Mouse (Mus musculus): ENCODE measurements around the gene Dnajc27. TPM values are rescaled to one million over a fixed set of nuclear protein-coding genes. Genes with fewer than 3 reads are reported as not detected.

Dnajc27 gene
- total and polyA plus RNA-seq, 3 experiments: 3.4 to 6.4 (median 3.5) TPM

DNA sequence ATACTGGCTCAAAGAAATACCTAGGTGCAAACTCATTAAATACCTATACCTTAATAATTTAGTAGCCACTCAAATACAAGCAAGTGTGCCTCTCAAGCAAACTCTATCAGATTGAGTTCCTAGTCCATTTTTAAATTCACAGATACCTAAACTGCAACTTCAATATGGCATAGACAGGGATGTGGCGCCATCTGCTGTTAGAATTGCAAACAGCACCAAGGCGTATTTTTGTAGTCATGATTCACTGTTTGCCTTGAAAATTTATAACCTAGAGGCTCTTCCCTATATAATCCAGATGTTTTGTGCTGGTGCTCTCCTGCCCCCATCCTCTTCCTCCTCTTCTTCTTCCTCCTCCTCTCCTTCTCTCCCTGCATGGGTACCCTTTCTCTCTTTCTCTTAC lies 2.1 kb upstream of the Dnajc27 start:
- DNase-seq: peak; percentile 76

DNA sequence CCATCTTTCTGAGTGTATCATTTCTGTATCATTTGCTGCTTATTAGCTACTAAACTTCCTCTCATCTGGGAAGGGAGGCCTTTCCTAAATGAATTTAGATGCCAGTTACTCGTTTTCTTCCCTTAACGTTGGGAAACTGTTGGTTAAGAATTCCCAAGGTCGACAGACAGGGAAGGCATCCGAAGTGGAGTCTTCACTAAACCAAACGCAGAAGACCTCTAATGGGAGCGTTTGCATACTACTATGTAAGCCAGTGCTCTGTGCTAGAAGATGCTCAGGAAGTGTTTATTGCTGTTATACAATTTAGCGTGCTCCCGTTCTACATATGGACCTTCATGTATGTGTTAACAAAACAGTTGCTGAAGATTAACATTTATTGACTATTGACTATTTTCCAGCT lies 1.1 kb downstream of the Dnajc27 start:
- DNase-seq: no peak

DNA sequence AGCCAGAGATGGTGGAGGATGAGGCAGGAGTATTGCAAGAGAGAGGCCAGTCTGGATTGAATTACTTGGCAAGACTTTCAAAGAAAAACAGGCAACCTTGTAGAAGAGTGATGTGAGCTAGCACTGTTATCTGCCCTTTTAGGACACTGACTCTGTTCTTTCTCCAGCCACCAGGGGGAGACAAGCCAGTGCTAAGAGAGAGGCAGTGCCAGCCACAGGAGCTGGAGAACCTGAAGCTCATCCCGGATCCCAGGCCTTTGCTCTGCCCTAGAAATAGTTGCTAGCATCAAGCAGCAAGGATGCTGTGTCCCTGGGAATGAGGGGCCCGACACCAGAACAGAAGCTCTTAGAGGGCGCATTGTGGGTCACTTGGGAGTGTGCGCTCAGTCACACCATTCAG lies 25.0 kb downstream of the Dnajc27 start:
- peak; percentile 83 for DNase-seq

DNA sequence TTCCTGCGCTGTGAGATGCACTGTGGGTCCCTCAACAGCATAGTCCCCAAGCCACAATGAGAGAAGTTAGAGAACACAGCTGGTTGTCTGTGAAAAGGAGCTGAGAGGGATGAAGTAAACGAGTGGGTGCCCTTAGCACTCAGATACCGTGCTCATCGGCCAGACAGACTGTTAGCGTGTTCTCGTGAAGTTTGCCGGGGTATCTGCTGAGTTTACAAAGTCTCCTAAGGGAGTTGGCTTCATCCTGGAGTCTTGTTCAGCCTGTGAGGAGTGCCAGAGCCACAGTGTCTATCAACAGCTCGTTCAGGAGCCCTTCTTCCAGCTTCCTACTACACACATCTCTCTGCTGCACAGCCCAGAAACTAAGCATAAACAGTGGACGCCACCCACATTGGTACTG lies 33.7 kb downstream of the Dnajc27 start:
- no peak for DNase-seq

DNA sequence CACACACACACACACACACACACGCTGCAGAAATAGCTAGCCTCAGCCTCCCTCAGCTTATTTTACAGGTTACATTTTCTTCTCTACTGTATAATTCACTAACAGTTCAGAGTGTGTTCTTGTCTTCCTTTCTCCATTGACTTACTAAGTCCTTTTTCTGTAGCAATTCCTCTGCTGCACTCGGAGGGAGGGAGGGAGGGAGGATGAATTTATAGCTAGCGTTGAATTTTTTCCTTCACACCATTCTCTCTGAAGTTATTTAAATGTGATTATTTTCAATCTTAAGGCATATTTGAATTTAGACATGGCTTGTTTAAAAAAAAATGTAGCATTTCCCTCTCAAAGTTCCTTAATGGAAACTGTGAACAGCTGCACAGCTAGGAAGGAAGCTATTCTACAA lies 34.8 kb downstream of the Dnajc27 start:
- DNase-seq: no peak

DNA sequence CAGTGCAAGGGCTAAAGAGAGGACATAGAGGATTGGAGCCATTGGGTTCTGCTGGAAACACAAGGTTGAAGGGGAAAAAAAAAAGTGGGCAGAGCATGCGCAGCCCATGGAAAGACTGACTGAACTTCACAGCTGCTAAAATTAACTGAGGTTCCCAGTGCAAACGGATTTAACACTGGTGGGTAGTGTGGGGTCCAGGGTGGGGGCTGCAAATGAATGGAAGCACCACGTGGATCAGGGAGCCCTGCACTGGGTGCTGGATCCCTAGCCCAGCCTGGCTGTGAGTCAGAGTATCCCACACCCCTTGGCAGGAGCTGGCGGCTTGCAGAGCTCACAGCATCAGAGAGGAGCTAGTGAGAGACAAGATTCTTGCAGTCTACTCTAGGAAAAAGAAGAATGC lies 35.2 kb downstream of the Dnajc27 start:
- DNase-seq: no peak

DNA sequence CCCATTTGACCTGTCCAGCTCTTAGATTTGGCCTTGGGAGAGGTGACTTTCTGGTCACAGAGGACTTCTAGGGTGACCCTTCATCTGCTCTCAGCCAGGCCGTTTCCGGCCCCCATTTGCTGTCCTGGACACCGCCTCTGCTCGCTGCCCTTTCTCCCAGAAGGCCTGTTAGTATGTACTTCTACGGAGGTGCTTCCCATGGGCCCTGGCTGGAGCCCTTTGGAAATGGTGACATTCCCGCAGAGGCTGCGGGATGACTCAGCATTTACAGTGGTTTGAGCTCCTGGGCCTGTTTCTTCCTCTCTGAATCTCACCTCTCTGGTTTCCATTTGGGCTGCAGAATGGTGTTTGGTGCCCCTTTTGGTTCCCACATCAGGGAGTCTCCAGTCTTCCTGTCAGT lies 45.0 kb downstream of the Dnajc27 start:
- peak; percentile 34 for DNase-seq

DNA sequence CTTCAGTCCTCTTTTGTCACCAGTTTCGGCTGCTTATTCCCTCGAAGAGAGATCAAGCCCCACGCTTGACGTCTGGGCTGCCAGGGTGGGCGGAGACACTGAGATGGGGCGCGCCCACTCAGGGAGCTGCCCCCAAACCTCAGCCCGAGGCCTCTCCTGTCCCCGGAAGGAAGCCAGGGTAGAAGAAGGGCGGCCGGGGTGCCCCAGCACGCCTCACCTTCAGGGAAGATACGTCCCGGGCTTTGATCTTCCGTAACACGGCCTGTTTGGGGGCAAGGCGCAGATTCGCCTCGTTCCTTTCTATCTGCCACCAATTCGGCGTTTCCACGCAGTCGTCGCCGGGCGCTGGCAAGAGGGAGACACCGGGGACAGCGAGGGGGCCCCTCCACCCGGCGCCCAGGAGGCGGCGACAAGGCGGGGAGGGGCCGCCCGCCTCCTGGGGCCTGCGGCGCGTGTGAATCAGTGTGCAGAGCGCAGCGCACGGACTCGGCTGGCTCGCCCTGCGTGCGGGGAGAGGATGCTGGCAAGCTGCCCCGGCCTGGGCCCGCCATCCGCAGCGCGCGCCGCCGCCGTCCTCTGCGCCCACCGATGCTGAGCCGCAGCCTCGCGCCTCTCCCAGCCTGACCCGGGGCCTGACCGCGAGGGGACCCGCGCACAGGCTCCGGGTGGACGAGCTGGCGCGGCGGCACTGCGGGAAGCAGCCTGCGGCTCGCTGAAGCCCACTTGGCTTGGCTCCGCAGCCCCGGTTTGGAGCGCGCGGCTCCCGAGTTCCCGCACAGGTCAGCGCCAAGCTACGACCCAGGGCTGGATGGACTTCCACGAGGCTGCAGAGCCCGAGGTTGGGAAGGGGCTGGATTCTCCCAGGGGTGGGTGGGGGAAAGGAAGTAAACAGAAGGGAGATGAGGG lies 50.8 kb downstream of the Dnajc27 start, which contains the start of gene Adcy3:
Adcy3 (plus strand) TSS at position 163 of the 906 bp plus-strand sequence.
- DNase-seq: peak; percentile 86

DNA sequence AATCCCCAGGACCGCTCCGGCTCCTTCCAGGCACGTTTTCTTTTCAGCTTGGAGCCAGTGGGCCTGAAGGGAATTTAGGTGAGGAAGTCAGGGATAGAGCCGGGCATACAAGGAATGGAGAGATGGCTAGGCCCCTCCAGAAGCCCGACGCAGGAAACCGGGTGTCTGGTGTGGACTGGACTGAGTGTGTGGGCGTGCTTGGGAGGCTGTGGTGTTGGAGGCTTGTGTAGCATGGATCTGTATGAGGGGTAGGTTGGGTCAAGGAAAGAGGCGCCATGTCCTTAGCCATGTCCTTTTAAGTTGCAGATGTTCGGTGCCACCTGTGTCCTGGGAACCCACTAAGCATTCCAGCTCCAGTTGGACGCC lies 51.4 kb downstream of the Dnajc27 start:
- DNase-seq: no peak

DNA sequence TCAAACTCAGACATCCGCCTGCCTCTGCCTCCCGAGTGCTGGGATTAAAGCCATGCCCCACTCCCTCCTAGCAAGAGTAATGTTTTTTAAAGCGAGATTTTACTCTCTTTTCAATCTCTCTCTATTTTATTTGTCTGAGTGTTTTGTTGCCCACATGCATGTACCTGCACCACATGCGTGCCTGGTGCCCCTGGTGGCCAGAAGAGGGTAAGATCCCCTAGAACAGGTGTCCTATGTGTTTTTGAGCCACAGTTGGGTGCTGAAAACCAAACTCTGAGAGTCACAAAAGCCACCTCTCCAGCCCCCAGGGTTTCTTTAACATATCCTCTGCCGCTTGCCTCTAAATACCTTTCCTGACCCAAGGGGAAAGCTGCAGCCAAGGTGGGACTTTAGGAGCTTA lies 60.8 kb downstream of the Dnajc27 start:
- DNase-seq: no peak

DNA sequence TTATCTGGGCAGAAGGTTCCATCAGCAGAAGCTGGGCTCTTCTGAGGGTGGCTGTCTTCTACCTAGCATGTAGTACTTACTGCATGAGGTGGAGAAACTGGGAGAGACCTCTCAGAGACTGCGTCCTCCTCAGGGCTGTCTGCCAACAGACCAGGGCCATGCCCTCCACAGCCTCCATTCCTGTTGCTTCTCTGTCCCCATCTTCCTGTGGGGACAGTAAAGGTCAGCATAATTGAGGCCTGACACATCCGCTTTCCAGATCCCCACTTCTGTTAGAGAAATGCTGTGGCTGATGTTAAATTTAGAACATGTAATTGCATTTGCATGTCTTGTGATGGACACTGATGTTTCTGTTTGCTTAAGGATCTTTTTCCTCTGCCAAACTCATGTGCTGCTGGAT lies 68.6 kb downstream of the Dnajc27 start:
- DNase-seq: peak; percentile 29

DNA sequence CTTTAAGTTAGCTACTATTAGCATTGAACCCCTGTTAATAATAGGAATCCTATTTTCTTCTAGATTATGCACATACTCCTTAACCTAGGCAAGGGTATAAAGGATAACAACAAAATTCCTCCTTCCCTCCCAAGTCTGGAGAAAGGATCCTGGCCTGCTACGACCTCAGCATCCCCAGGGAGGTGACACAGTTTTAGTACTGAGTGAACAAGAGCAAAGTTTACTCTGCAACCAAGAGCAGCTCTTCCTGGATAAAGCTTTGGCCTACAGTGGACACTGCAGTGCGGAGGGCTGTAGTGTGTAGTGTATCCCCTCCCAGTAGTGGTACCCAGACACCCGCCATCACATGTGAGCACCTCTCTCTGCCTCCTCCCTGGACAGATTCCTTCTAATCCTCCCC lies 69.6 kb downstream of the Dnajc27 start:
- DNase-seq: no peak

DNA sequence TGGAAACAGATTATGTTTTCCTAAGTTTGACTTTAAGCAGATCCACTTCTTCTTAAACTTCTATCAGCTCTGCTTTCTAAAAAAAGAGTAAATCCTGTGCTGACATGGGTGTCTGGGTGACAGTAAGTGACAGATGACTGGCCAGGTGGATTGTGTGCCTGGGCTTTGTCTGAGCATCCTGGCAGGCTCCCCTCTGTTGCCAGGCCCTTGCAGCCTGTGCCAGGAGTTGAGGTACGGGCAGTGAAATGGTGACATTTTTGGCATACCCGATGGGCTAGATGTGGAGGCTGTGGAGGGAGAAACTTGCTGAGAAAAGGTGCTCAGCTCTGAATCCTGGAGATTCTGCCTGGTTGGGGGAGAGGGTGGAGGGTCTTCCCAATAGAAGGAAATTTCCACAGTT lies 75.1 kb downstream of the Dnajc27 start:
- DNase-seq: no peak

DNA sequence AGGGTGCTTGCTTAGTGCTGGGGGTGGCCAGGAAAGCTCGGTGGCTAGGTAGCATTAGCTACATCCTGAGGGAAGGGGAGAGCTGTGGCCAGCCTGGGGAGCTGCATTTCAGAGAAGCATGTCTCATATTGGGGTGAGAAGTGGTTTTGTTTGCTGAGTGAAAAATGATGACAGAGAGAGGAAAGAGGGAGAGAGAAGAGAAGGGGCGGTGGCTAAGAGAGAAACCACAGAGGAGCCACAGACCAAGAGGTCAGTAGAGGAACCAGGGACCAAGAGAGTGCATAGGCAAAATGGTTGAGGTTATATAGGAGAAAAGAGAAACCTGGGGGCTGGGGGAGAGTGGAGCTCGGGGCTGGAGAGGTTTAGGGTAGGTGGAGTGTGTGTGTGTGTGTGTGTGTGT lies 75.8 kb downstream of the Dnajc27 start:
- DNase-seq: no peak

DNA sequence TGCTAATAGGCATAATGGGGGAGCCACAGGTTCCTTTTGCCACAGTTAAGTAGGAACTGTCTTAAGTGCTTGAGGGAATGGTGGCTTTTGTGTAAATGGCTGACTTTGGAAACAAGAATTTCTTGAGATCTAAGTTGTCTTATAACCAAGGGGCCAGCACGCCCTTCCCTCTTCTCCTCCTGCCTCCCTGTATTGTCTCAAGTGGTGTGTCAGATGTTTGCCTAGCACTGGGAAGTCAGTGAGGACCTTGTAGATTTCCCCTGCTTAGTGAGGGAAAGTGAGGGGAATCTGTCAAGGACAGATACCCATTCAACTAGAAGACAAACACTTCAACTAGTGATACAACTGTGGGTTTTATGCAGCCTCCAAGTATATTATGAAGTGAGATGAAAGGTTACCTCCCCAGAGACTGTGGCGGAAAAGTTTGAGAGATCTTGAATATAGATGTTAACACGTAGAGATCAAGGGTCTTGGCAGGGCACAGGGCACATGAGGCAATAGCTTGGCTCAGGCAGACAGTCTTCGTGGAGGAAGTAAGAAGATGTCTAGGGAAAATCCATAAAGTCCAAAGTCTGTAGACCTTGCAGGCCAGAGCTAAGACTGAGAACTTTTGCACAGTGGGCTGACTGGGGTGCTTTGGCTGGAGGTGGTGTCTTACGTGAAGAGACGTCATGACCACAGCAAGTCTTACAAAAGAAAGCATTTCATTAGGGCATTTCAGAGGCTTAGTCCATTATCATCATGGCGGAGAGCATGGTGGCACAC lies 76.7 kb downstream of the Dnajc27 start:
- DNase-seq: no peak

Other genes starting within 250 kb of the Dnajc27 start
- 1 to 10 TPM in 1 of 2 experiments, under 1 TPM in 1; 0.49 to 1.4 TPM for gene Pomc, start 127.6 kb upstream of the Dnajc27 start, total RNA-seq (2021)
- 0.27 and 0.44 TPM in 2 replicates for gene Pomc, start 127.6 kb upstream of the Dnajc27 start, polyA plus RNA-seq (2012; rRNA removed)
- 1 to 10 TPM; 1.9 to 3.1 TPM for gene Efr3b, start 43.7 kb upstream of the Dnajc27 start, total RNA-seq (2021)
- 9.9 and 11.0 TPM in 2 replicates for gene Efr3b, start 43.7 kb upstream of the Dnajc27 start, polyA plus RNA-seq (2012; rRNA removed)
- 10 to 100 TPM; 43.3 to 94.2 TPM for gene Adcy3, start 50.5 kb downstream of the Dnajc27 start, total RNA-seq (2021)
- 25.1 and 25.5 TPM in 2 replicates for gene Adcy3, start 50.5 kb downstream of the Dnajc27 start, polyA plus RNA-seq (2012; rRNA removed)
- gene Ptrhd1, start 151.4 kb downstream of the Dnajc27 start, total RNA-seq (2021): 1 to 10 TPM; 8.2 to 8.3 TPM
- 7.7 and 7.8 TPM in 2 replicates for gene Ptrhd1, start 151.4 kb downstream of the Dnajc27 start, polyA plus RNA-seq (2012; rRNA removed)
- gene Cenpo, start 151.7 kb downstream of the Dnajc27 start, total RNA-seq (2021): 1 to 10 TPM; 6.5 to 7.8 TPM
- gene Cenpo, start 151.7 kb downstream of the Dnajc27 start, polyA plus RNA-seq (2012; rRNA removed): 10.2 and 13.7 TPM in 2 replicates